Mouse (Mus musculus) cerebellum, adult 8-10 months (tissue): Measurements from ENCODE around the gene Gpr87.

Experiments
- DNase-seq: peaks from one replicate; pipeline ENCODE4 v3.0.0; 2022

The Gpr87 gene

GRCm38 (mm10) chr3:59135911-59136653 lies 58.8 kb downstream of the Gpr87 start:
- DNase-seq, result no peak

DNA sequence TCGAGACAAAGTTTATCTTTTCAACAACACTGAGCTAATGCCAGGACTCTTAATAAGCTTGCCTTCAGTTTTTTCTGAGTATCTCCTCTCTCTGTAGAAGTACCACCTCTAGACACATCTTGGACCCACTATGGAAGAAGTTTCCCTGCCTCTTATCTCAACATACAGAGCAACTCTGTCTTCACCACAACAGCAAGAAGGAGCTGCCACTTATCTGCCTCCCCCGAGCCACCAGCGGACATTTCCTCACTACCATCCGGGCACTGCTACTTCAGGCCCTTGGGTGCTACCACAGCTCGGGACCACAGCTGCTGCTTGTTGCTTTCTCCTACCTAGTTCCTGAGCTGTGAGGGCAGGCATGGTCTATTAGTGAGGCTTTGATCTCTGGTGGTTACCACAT lies 61.7 kb downstream of the Gpr87 start:
- no peak for DNase-seq

DNA sequence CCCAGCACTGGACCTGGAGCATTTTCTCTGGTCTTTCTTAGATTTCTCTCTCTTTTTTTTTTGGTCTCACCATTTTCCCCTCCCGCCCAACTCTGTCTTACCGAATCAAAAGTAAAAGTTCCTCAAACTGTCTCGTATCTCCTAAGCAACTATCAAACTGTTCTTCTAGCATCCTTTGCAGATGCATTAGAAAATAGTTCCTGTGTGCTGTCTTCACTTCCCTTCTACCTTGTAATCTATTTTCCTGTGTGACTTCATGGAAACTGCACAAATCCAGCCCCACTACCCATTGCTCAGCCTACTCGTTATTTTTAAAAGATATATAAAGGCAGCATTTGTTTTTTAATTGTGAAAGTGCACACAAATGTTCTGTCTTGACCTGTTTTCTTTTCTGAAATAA lies 62.9 kb downstream of the Gpr87 start:
- DNase-seq, result no peak

DNA sequence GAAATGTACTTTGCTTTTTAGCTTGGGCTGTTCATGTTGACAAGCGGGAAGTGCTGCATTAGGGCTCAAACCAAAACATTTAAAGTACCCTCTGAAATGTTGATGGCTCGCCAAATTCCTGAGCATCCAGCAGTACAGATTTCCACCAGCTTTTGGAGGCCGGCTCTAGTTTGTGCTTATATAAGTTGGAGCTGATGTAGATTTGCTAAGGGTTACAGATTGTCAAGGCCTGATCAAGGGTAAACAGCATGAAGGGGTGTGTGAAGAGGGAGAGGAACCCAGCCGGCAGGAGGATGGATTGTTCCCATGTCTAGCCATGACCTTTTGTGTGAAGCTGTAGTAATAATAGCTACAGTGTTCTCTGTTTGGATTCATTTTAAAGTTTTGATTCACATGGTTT lies 63.8 kb downstream of the Gpr87 start:
- DNase-seq, result no peak

DNA sequence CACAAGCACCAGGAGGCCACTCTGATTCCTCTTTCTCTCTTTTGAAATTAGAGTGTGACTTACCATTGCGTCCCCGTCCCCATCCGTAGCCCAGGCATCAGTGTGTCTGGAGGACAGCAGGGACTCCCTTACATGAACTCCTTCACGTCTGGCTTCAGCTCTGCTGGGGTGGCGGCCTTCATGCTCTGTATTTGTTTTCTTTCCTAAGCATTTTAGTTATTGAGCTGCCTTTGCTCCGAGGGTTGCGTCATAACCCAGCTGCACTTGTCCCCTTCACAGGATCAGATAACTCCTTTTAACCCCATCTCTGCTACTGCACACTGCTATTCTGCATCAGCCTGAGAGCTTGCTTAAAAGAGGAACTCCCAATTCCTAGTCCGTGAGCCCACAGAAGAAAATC lies 64.5 kb downstream of the Gpr87 start:
- no peak for DNase-seq

GRCm38 (mm10) chr3:59129547-59129946 lies 65.4 kb downstream of the Gpr87 start:
- no peak for DNase-seq
